Mouse (Mus musculus) thymus, adult 2 months (tissue): ENCODE data around the gene Pdlim5. TPM values are rescaled to one million over a fixed set of nuclear protein-coding genes. Genes with fewer than 3 reads are reported as not detected.

Source experiments
- DNase-seq: peaks from one replicate; pipeline ENCODE4 v3.0.0; 2021
- H3K27ac ChIP-seq: fragments of 200-500 bp; 2 replicates; pipeline ENCODE4 v1.5.1; 2012; ENCODE audit warnings: low read length, control low read depth; ENCODE audit not compliant: control insufficient read depth, insufficient read depth
- H3K27me3 ChIP-seq: fragments of 200-500 bp; 2 replicates; pipeline ENCODE4 v1.6.1; 2012; ENCODE audit warnings: mild to moderate bottlenecking, low read length, moderate library complexity, mixed read lengths; ENCODE audit not compliant: control insufficient read depth, insufficient read depth
- H3K36me3 ChIP-seq: fragments of 200-500 bp; 2 replicates; pipeline ENCODE4 v1.6.1; 2012; ENCODE audit warnings: mild to moderate bottlenecking, low read length, moderate library complexity; ENCODE audit not compliant: control insufficient read depth, insufficient read depth
- H3K4me1 ChIP-seq: fragments of 200-500 bp; replicated peaks from 2 replicates; pipeline ENCODE4 v1.6.1; 2012; ENCODE audit warnings: low read length; ENCODE audit not compliant: control insufficient read depth, insufficient read depth
- H3K4me3 ChIP-seq: fragments of 200-500 bp; 2 replicates; pipeline ENCODE4 v1.5.1; 2012; ENCODE audit warnings: mild to moderate bottlenecking, low read length, control low read depth, moderate library complexity; ENCODE audit not compliant: control insufficient read depth, insufficient read depth
- CTCF ChIP-seq: fragments of 200-500 bp; IDR thresholded peaks from 2 replicates; pipeline ENCODE4 v1.5.1; 2012; ENCODE audit warnings: mild to moderate bottlenecking, control low read depth, low read length, moderate library complexity, borderline replicate concordance; ENCODE audit not compliant: control insufficient read depth, poor library complexity, insufficient read depth; ENCODE audit errors: extremely low read depth
- POLR2A ChIP-seq: fragments of 200-500 bp; IDR thresholded peaks from 2 replicates; pipeline ENCODE4 v1.6.1; 2012; ENCODE audit warnings: mild to moderate bottlenecking, low read length, control low read depth, moderate library complexity; ENCODE audit not compliant: control insufficient read depth, poor library complexity, insufficient read depth; ENCODE audit errors: extremely low read depth
- WGBS: fragments of 180-500 bp; shearing (Covaris S2); methylation state at CpG from one replicate; pipeline ENCODE4 v1.1.7; 2018; 5-methylcytosine and 5-hydroxymethylcytosine counted together
- polyA plus RNA-seq: library from polyadenylated mRNA; depleted of rRNA; stranded (reverse); fragments of >200 nt; gene quantifications from 2 replicates; pipeline ENCODE4 v1.2.3, GENCODE M21; 2012

Gene Pdlim5
- polyA plus RNA-seq, 1 experiment: 56.5 TPM

- Histone ChIP-seq H3K27ac (no peak overlapping the region), H3K4me3 (no peak overlapping the region), H3K36me3 (no peaks in the 10 kb centered on the region), H3K27me3 (no peaks in the 10 kb centered on the region), H3K4me1 (no peaks in the 10 kb centered on the region)
- no peak for DNase-seq
- 44% methylated on average over 4 of the region's 4 CpGs for WGBS
- TF ChIP-seq CTCF (no peak), POLR2A (no peak)
Measured at GRCm38 (mm10) chr3:142413345-142413885, 17.9 kb upstream of the Pdlim5 start.

GRCm38 (mm10) chr3:142410930-142411329 lies 15.4 kb upstream of the Pdlim5 start:
- Histone ChIP-seq H3K27me3 (no peaks in the 10 kb centered on the region), H3K36me3 (no peaks in the 10 kb centered on the region), H3K4me1 (no peaks in the 10 kb centered on the region), H3K27ac (no peak overlapping the region), H3K4me3 (no peak overlapping the region)
- no peak for DNase-seq
- no peak for TF ChIP-seq CTCF
- no peak for TF ChIP-seq POLR2A

GRCm38 (mm10) chr3:142394796-142395508 lies 544 bp downstream of the Pdlim5 start:
- no peaks in the 10 kb centered on the region for H3K27me3 ChIP-seq
- TF ChIP-seq POLR2A (no peak), CTCF (0 out of 2 replicates have a peak, but pooled peaks have one; percentile 25)
- H3K4me3 ChIP-seq: peak overlapping the region; percentile 89
- peaks cover 5% of the 10 kb centered on the region for H3K4me1 ChIP-seq
- 1% methylated on average over 62 of the region's 64 CpGs for WGBS
- no peaks in the 10 kb centered on the region for H3K36me3 ChIP-seq
- DNase-seq: peak; percentile 41
- H3K27ac ChIP-seq: peak overlapping the region; percentile 5; the same call in 1 of the 2 replicates

- WGBS: 38% methylated on average over 9 of the region's 9 CpGs
- no peak for DNase-seq
Measured at GRCm38 (mm10) chr3:142394000-142394411, 1.5 kb downstream of the Pdlim5 start.

GRCm38 (mm10) chr3:142391531-142391930 lies 4.0 kb downstream of the Pdlim5 start:
- 94% methylated on average over 5 of the region's 5 CpGs for WGBS
- no peak for TF ChIP-seq POLR2A
- TF ChIP-seq CTCF: no peak
- Histone ChIP-seq H3K27ac (no peak overlapping the region), H3K36me3 (no peaks in the 10 kb centered on the region), H3K4me3 (no peak overlapping the region), H3K4me1 (peaks cover 5% of the 10 kb centered on the region), H3K27me3 (no peaks in the 10 kb centered on the region)
- DNase-seq: no peak

More at GRCm38 (mm10) chr3:142394000-142394411, 1.5 kb downstream of the Pdlim5 start:
- no peak overlapping the region for H3K27ac ChIP-seq
- TF ChIP-seq CTCF (no peak), POLR2A (no peak)
- H3K36me3 ChIP-seq: no peaks in the 10 kb centered on the region
- H3K4me3 ChIP-seq: no peak overlapping the region
- peaks cover 5% of the 10 kb centered on the region for H3K4me1 ChIP-seq
- no peaks in the 10 kb centered on the region for H3K27me3 ChIP-seq

GRCm38 (mm10) chr3:142390288-142390687 lies 5.2 kb downstream of the Pdlim5 start:
- DNase-seq: no peak
- H3K36me3 ChIP-seq: no peaks in the 10 kb centered on the region
- peaks cover 5% of the 10 kb centered on the region for H3K4me1 ChIP-seq
- WGBS: 94% methylated on average over 2 of the region's 2 CpGs
- H3K27me3 ChIP-seq: no peaks in the 10 kb centered on the region
- no peak overlapping the region for H3K27ac ChIP-seq
- H3K4me3 ChIP-seq: no peak overlapping the region
- TF ChIP-seq POLR2A: no peak
- TF ChIP-seq CTCF: no peak
